Mouse (Mus musculus) neural tube, embryonic 14.5 days (tissue): ENCODE measurements around the gene Rest. TPM values are rescaled to one million over a fixed set of nuclear protein-coding genes. Genes with fewer than 3 reads are reported as not detected.
A peak's percentile ranks its signal among the peaks of the same experiment; 100 is the strongest.

Experiments used
- ATAC-seq: fragments of 200-750 bp; cut with Nextera tagmentation; 2 replicates; pipeline ENCODE4 v1.8.0; 2017; ENCODE audit warnings: low read depth, mild to moderate bottlenecking, moderate TSS enrichment, moderate library complexity
- H3K27ac ChIP-seq: fragments of 300-500 bp; sonication (generic); 2 replicates; pipeline ENCODE4 v1.5.1; 2014; ENCODE audit warnings: low read depth, mild to moderate bottlenecking, control low read depth, low read length, moderate library complexity, mixed read lengths
- H3K27me3 ChIP-seq: fragments of 300-500 bp; sonication (generic); 2 replicates; pipeline ENCODE4 v1.6.1; 2014; ENCODE audit warnings: low read length; ENCODE audit not compliant: control insufficient read depth, insufficient read depth
- H3K36me3 ChIP-seq: fragments of 300-500 bp; sonication (generic); 2 replicates; pipeline ENCODE4 v1.6.1; 2014; ENCODE audit warnings: low read length, mixed read lengths; ENCODE audit not compliant: control insufficient read depth, insufficient read depth
- H3K4me1 ChIP-seq: fragments of 300-500 bp; sonication (generic); 2 replicates; pipeline ENCODE4 v1.6.1; 2014; ENCODE audit warnings: low read length; ENCODE audit not compliant: control insufficient read depth, insufficient read depth
- H3K4me2 ChIP-seq: fragments of 300-500 bp; sonication (generic); 2 replicates; pipeline ENCODE4 v1.6.1; 2014; ENCODE audit warnings: mild to moderate bottlenecking, low read depth, low read length, control low read depth
- H3K4me3 ChIP-seq: fragments of 300-500 bp; sonication (generic); 2 replicates; pipeline ENCODE4 v1.5.1; 2014; ENCODE audit warnings: low read depth, low read length, control low read depth, mixed read lengths
- H3K9ac ChIP-seq: fragments of 300-500 bp; sonication (generic); replicated peaks from 2 replicates; pipeline ENCODE4 v1.6.1; 2014; ENCODE audit warnings: low read depth, mild to moderate bottlenecking, control low read depth, low read length, mixed read lengths
- H3K9me3 ChIP-seq: fragments of 300-500 bp; sonication (generic); 2 replicates; pipeline ENCODE4 v1.6.1; 2016; ENCODE audit warnings: low read length; ENCODE audit not compliant: control insufficient read depth
- WGBS: fragments of 180-500 bp; shearing (Covaris S2); extraction: QIAGEN DNeasy Blood & Tissue Kit; methylation state at CpG from one replicate; pipeline ENCODE4 v1.1.7; 2014; 5-methylcytosine and 5-hydroxymethylcytosine counted together
- polyA plus RNA-seq: library from polyadenylated mRNA; unstranded; fragments of >200 nt; fragmentation: Nextera tagmentation; extraction: Ambion mirVana; gene quantifications from 2 replicates; pipeline ENCODE4 v1.2.1, GENCODE M21; 2014

Gene Rest
- polyA plus RNA-seq, 1 experiment from 2014 or later, result 5.2 TPM

DNA sequence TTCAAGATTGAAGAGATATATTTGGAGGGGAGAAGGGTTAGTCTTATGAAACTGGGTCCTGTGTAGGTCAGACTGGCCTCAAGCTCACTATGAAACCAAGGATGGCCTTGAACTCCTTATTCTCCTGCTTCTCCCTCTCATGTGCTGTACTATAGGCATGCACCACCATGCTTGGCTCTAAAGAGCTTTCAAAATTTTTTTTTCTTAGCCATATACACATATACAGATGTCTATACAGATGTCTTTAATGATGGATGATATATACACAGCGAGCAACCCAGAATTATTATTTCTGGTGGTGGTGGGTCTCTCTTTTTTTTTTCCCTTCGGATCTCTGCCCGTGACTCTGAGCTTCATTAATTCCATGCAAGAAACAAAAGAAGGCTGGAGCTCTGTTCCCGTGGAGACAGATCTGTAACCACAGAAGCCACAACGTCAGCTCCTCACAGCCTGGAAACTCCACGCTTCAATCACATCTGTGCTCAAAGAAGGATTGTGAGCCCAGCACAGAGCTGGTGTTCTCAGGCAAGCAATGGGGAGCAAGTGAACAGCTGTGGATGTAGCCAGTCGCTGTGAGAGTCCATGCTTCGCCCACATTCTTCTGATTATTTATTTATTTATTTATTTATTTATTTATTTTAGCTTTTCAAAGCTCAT lies 20.8 kb upstream of the Rest start:
- H3K4me2 ChIP-seq, result no peak overlapping the region
- H3K36me3 ChIP-seq, result no peaks in the 10 kb centered on the region
- H3K27ac ChIP-seq, result no peak overlapping the region
- H3K4me3 ChIP-seq, result no peak overlapping the region
- WGBS, result 39% methylated on average over 8 of the region's 8 CpGs
- H3K9me3 ChIP-seq, result no peaks in the 10 kb centered on the region
- H3K4me1 ChIP-seq, result peaks cover 5% of the 10 kb centered on the region; the same call in 1 of the 2 replicates
- no peak overlapping the region for H3K9ac ChIP-seq
- peak; percentile 51 for ATAC-seq
- H3K27me3 ChIP-seq, result no peaks in the 10 kb centered on the region

DNA sequence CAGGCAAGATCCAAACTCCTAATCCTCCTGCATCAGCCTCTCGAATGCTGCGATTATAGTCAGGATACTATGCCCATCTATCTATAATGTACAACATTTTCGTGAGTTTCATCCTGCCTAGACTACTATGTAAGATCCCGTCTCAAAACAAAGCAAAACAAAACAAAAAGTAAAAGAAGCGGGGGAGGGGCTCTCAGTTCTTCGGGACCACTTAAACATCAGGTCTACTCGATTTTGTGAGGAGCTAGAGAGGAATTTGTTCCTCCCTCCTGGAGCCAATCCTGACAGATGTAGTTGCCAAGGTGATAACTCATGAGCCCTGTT lies 19.9 kb upstream of the Rest start:
- Histone ChIP-seq H3K4me3 (no peak overlapping the region), H3K9me3 (no peaks in the 10 kb centered on the region), H3K4me2 (peak overlapping the region; percentile 38), H3K9ac (no peak overlapping the region), H3K27ac (no peak overlapping the region), H3K4me1 (peaks cover 5% of the 10 kb centered on the region; the same call in 1 of the 2 replicates), H3K27me3 (no peaks in the 10 kb centered on the region), H3K36me3 (no peaks in the 10 kb centered on the region)
- no peak for ATAC-seq
- 40% methylated on average over 7 of the region's 7 CpGs for WGBS

DNA sequence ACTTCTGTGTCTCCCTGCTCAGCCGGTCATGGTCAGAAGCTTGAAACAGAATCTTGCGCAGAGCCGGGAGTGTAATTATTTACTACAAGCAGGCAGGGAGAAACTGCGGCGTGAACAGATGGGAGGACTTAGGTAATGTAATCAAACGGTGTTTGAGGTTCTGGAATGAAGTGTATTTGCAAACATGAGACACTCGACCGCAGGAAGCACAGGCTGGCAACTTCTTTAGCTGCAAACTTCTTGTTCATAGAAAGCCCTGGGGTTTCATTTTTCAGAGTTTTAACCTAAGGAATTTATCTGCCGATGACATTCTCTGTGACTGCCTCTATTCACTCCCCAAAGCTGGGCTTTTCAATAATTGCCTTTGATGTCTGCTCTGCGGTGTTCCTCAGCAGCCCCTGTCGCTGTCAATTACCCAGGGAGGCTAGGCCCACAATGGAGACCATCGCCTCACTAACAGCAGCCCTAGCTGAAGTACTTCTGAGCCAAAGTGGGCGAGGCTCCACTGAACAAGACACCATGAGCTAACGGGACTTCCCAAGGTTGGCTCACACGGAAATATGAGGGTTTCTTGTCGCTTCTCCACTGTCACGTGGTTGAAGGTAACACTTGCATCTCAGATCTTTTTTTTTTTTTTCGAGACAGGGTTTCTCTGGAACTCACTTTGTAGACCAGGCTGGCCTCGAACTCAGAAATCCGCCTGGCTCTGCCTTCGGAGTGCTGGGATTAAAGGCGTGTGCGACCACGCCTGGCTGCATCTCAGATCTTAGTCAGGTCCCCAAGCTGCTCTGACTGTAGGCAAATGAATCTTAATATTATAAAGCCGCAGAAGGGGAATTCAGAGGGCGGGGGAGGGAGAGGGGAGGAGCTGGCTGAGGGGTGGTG lies 19.3 kb upstream of the Rest start:
- no peak overlapping the region for H3K27ac ChIP-seq
- no peaks in the 10 kb centered on the region for H3K27me3 ChIP-seq
- no peaks in the 10 kb centered on the region for H3K9me3 ChIP-seq
- no peaks in the 10 kb centered on the region for H3K36me3 ChIP-seq
- H3K9ac ChIP-seq, result no peak overlapping the region
- peak; percentile 48; the same call in 1 of the 2 replicates for ATAC-seq
- WGBS, result 29% methylated on average over 26 of the region's 26 CpGs
- H3K4me3 ChIP-seq, result no peak overlapping the region
- H3K4me2 ChIP-seq, result peak overlapping the region; percentile 38
- peaks cover 5% of the 10 kb centered on the region; the same call in 1 of the 2 replicates for H3K4me1 ChIP-seq

DNA sequence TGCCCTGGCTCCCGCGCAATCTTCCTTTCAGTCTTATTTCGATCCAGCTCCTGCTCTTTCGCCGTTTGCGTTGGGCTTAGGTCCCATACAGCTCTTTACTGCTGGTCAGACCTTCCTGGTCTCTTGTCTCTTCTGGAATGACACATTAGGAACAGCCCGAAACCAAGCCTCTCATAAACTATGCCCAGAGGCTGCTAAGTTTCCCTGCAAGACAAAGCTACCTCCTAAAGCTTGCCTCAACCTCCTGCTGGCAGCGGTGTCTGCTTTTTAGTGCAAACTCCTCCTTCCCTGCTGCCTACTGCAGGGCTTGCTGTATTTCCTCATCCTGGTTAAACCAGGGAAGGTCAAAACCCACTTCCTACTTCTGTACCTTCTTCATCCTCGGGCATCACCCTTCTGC lies 15.2 kb upstream of the Rest start:
- no peak overlapping the region for H3K27ac ChIP-seq
- ATAC-seq, result no peak
- 62% methylated on average over 9 of the region's 9 CpGs for WGBS
- H3K27me3 ChIP-seq, result no peaks in the 10 kb centered on the region
- H3K9me3 ChIP-seq, result no peaks in the 10 kb centered on the region
- peaks cover 5% of the 10 kb centered on the region; the same call in 1 of the 2 replicates for H3K4me1 ChIP-seq
- no peak overlapping the region for H3K9ac ChIP-seq
- no peaks in the 10 kb centered on the region for H3K36me3 ChIP-seq
- H3K4me2 ChIP-seq, result no peak overlapping the region
- H3K4me3 ChIP-seq, result no peak overlapping the region

DNA sequence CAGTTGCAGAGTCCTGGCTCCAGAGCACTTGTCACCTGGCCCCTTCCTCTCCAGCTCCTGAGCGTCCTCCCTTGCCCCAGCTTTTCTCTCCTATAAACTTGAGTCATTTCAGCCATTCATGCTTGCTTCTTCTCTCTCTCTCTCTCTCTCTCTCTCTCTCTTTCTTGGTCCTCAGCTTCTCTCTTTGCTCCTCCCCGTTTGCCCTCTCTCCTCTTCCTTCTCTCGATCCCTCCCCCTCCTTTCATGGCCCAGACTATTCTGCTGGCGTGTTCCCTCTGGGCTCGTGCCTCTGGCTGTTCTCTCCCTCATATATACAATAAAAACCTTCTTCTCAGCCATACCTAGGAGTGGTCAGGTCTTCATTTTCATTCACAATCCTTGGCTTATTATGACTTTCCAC lies 13.6 kb upstream of the Rest start:
- no peak overlapping the region for H3K27ac ChIP-seq
- no peaks in the 10 kb centered on the region for H3K36me3 ChIP-seq
- H3K4me3 ChIP-seq, result no peak overlapping the region
- H3K27me3 ChIP-seq, result no peaks in the 10 kb centered on the region
- ATAC-seq, result no peak
- WGBS, result 34% methylated on average over 5 of the region's 5 CpGs
- H3K4me2 ChIP-seq, result no peak overlapping the region
- no peak overlapping the region for H3K9ac ChIP-seq
- H3K4me1 ChIP-seq, result no peaks in the 10 kb centered on the region
- H3K9me3 ChIP-seq, result no peaks in the 10 kb centered on the region

DNA sequence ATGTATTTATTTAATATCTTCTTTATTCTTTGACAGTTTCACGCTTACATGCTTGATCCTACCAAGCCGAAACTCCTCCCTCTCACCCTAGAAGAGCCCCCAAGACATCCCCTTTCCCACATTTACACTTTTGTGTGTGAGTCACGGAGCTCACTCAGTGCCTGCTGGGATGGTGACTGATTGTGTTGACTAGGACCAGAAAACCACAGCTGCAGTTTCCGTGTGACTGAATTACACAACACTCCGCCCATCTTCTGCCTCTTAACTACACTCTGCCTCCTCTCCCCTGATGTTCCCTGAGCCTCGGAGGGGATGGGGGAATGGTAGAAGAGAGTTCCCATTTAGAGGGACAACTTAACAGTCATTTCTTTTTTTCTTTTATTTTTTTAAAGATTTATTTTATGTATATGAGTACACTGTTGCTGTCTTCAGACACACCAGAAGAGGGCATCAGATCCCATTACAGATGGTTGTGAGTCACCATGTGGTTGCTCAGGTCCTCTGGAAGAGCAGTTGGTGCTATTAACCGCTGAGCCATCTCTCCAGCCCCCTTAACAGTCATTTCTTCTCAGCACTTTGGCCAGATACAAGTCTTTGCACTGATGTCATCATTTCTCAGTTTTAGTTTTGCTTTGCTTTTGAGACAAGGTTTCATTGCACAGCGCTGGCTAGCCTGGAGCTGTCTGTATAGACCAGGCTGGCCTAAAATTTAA lies 13.0 kb upstream of the Rest start:
- Histone ChIP-seq H3K4me2 (no peak overlapping the region), H3K27me3 (no peaks in the 10 kb centered on the region), H3K36me3 (no peaks in the 10 kb centered on the region), H3K9me3 (no peaks in the 10 kb centered on the region), H3K4me1 (no peaks in the 10 kb centered on the region), H3K4me3 (no peak overlapping the region), H3K9ac (no peak overlapping the region), H3K27ac (no peak overlapping the region)
- WGBS, result 61% methylated on average over 8 of the region's 8 CpGs
- ATAC-seq, result no peak

DNA sequence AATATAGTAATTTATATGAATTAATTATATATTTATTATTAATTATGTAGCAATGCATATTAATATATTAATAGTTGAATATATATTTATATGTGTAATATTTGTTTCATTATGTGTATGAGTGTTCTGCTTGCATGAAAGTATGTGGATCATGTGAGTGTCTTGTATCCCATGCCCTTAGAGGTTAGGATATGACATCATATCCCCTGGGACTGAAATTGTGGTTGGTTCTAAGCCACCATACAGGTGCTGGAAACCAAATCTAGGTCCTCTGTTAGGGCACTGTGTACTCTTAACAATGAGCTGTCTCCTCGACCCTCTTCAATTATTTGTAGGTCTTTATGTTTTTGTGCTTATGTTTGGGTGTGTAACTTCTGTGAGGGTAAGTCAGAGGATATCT lies 12.1 kb upstream of the Rest start:
- Histone ChIP-seq H3K4me2 (no peak overlapping the region), H3K9me3 (no peaks in the 10 kb centered on the region), H3K36me3 (no peaks in the 10 kb centered on the region), H3K4me3 (no peak overlapping the region), H3K27me3 (no peaks in the 10 kb centered on the region), H3K4me1 (no peaks in the 10 kb centered on the region), H3K9ac (no peak overlapping the region), H3K27ac (no peak overlapping the region)
- 83% methylated on average over 1 of the region's 1 CpGs for WGBS
- no peak for ATAC-seq

DNA sequence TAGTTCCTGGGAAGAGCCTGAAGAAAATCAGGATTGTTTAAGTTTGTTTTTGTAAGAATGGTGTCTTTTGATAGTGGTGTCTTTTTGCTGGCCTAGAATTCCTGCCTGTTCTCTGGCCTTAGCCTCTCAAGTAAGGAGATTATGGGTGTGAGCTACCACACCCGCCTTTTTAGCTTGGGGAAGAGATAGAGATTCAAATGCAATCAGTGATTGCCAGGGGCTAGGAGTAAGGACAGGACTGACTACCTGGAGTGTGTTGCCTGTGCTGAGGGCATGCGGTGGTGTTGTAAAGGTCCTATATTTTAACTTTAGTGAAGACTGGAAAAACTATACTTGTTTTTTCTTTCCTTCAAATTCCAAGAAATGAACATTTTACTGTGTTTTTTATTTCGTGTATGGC lies 10.9 kb upstream of the Rest start:
- no peaks in the 10 kb centered on the region for H3K9me3 ChIP-seq
- no peak overlapping the region for H3K27ac ChIP-seq
- no peaks in the 10 kb centered on the region for H3K27me3 ChIP-seq
- no peaks in the 10 kb centered on the region for H3K4me1 ChIP-seq
- no peak for ATAC-seq
- H3K9ac ChIP-seq, result no peak overlapping the region
- H3K4me2 ChIP-seq, result no peak overlapping the region
- H3K36me3 ChIP-seq, result no peaks in the 10 kb centered on the region
- 81% methylated on average over 3 of the region's 3 CpGs for WGBS
- no peak overlapping the region for H3K4me3 ChIP-seq

DNA sequence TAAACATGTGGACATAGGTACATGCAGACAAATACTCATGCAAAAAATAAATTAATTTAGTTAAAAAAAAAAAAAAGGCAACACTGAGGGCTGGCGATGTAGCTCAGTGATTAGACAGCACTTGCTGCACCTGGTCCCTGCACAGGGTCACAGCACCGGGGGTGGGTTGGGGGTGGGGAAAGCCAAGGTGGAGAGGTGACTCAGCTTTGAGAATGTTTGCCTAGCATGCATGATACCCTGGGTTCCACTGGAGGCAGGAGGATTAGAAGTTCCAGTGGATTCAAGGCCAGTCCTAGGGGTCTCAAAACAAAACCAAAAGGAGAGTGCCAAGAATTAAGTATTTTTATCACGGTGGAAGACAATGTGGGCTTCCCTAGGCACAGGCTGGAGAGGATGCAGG lies 7.7 kb upstream of the Rest start:
- WGBS, result 82% methylated on average over 3 of the region's 3 CpGs
- H3K9me3 ChIP-seq, result no peaks in the 10 kb centered on the region
- H3K27ac ChIP-seq, result no peak overlapping the region
- ATAC-seq, result no peak
- no peaks in the 10 kb centered on the region for H3K27me3 ChIP-seq
- no peak overlapping the region for H3K4me2 ChIP-seq
- no peaks in the 10 kb centered on the region for H3K36me3 ChIP-seq
- H3K4me3 ChIP-seq, result no peak overlapping the region
- H3K9ac ChIP-seq, result no peak overlapping the region
- no peaks in the 10 kb centered on the region for H3K4me1 ChIP-seq
